Mouse (Mus musculus) central nervous system, embryonic 18 days (tissue): ENCODE data around the gene Gm20897. TPM values are rescaled to one million over a fixed set of nuclear protein-coding genes. Genes with fewer than 3 reads are reported as not detected.

ENCODE experiments used
- polyA plus RNA-seq: library from polyadenylated mRNA; depleted of rRNA; stranded (reverse); fragments of >200 nt; gene quantifications from 2 replicates; pipeline ENCODE4 v1.2.3, GENCODE M21; 2012; rRNA removed

Gene Gm20897
- not detected in 2 replicates for polyA plus RNA-seq

DNA sequence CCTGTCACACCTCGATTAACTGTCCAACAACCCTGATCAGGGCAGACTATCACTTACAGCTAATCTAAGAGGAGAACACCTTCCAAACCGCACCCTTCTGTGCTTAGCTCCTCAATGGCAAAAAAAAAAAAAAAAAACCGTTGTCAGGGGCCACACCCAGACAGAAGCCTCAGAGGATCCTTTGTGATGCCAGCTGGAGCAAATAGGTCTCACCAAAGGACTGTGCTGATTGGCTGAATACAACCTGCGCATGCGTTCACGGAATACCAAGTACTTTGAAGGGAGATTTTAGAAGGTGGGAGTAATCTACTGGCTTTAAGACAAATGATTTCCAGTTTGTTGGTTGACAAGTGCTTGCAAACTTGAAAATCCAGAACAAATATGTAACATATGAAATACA is at the start of gene Gm20897:
Gene Gm20897, minus strand, starts transcription at position 101 of the 400 bp plus-strand sequence.

Other genes with a start within 250 kb of the Gm20897 start
- not detected in 2 replicates for gene Gm21732, start 73.5 kb upstream of the Gm20897 start, polyA plus RNA-seq